Mouse (Mus musculus): ENCODE measurements around the gene Csrnp3.

Csrnp3 gene

DNA sequence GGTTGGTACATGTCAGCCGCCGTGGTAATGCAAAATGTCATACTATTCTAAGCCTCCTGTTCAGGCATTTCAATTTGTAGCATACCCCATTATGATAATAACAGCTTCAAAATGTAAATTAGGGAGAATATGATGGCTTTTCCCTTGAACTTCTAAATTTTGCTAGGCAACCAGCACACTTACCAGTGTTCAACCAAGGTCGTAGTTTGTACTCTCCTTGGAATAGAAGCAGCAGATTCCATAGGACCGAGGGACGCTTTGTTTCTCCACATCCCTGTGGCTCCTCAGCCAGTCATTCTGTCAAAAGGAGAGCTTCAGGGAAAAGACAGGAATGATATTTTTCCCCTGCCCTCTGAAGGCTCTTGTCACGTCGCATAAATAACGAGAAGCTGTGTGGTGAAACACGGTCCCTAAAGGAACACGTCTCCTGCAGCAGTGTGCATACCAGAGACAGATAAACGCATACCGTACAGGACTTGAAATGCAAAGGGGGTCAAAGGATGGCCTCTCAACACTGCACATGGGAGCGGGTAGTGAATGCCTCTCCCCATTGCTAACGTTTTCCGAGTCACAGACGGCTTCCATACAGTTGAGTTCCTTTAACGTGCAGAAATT, 108.3 kb downstream of the Csrnp3 start:
- no peak for DNase-seq

DNA sequence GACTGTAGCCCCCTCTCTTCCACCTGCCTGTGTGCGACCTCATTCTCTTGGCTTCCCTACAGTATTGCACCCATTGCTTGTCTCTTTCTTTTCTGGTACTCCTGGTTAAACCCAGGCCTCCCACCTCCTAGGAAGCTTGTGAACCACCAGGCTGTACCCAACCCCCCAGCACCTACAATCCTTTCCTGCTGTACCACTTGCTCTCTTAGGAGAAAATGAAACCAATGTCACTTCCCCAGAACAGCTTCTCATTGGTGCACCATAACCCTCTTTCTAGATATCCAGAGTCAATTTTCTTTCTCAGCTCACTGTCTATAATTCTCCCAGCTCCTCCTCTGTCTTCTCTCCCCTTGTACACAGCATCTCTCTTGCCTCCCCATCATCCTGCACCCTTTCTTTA, 110.2 kb downstream of the Csrnp3 start:
- no peak for DNase-seq

DNA sequence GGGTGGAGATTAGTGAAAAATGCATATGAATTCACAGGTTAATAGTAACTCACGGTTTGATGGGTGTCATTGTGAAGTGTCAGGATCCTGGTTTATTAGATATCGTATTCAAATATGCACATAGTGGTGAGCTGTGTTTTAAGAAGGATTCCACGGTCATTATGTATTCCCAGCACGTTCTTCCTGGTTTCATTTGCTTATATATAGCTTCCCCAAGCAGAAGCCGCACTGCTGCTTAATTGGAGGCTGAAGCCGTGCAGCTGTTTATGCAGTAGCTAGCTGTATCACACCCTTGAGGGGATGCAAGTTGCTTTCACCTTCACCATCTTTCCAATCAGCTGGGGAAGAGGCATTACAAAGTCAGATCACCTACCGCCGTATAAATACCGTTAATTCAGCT, 111.2 kb downstream of the Csrnp3 start:
- DNase-seq = no peak

DNA sequence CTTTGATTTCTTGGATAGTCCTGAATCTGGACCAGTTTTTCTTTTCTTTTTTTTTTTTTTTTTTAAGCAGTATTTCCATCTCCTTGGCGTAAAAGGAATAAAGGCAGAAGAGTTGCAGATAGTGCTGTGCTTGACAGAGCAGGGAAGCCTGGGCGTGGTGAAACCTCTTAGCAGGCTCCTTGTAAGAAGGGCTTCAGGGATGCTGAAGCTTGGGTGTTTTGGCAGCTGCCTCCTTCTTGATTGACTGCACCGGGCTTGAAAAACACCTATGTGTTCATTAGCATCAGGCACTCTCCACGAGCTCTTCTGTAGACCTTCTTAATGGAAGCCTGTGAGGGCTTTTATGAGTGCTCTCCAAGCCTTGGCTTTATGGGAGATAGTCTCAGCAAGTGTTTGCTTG, 117.9 kb downstream of the Csrnp3 start:
- no peak for DNase-seq

DNA sequence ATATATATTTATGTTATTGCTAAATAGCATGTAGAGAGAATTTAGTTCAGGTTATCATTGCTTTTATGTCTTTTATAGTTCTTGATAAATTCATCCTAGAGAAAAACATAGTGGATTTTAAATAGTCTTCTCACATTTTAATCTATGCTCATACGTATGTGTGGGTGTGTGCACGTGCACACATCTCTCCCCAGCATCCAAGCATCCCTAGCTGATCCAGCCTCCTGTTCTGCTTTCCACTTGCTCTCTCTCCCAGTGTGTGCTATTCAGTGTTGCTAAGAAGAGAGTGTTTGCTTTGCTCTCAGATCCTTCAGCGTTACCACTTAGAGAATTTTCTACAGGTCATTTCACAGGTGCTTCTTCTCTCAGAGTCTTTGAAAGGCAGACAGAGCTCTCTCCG, 123.2 kb downstream of the Csrnp3 start:
- no peak for DNase-seq

DNA sequence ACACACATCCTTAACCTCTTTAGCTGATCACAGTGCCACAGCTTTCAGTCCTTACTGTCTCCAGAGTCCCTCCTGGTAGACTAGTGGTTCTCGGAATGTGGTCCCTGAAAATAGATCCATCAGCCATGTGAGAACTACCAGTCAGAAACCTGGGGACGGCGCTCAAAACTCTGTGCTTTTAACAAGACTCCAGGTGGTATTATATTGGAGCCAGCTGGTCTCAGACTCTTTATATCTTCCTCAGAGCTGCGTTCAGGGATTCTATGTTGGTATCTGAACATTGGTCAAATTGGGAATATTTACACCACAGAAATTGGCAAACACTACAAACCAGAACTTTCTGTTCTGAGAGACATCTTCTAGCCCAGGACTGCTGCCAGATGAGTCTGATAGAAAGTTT, 128.3 kb downstream of the Csrnp3 start:
- no peak for DNase-seq

DNA sequence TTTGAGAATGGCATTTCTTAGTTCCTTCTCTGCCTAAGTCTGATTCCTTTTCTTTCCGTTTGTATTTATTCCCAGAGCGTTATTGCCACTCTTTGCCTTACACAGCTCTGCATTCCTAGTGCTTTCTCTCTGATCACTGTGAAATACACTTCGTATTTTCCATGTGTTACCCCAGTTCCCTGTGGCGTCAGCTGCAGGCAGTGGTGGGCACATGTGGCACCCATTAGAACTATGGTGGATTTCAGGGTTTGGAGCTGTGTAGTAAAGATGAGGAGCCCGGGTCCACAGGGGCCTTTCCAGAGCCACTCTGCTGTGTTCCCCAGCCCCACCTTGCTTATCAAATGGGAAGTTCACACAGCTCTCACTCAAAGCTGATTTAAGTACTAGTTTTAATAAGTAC, 129.8 kb downstream of the Csrnp3 start:
- DNase-seq = no peak

DNA sequence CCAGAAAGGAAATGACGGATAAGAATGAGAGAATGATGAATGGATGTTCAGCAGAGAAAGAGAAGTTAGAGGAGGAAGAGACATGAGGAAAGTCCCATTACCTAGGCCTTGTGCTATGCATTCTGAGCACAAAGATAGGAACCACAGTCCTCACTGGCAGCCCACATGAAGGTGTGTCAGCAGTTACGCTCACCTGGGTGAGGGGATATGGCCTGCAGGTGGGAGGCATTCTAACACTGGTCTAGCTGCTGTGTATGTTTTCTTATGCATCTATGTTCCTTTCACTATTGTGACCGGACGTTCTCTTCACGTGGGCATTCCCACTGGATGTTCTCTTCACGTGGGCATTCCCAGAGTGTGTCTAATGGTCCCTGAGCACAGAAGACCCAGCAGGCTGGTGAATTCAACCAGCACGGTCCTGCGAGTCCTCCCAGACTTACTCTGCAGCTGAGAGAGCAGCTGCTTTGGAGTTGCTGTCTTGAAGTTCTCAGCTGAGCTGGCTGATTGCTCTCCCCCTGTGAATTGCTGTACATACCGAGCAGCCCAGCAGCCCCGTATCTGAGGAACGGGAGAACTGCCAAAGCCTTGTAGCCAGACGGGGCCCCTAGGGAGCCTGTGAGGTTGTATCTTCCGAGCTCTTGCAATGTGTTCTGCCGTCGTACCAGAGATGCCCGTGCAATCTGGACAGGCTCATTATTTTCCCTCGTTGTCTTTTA, 133.9 kb downstream of the Csrnp3 start:
- DNase-seq = no peak

DNA sequence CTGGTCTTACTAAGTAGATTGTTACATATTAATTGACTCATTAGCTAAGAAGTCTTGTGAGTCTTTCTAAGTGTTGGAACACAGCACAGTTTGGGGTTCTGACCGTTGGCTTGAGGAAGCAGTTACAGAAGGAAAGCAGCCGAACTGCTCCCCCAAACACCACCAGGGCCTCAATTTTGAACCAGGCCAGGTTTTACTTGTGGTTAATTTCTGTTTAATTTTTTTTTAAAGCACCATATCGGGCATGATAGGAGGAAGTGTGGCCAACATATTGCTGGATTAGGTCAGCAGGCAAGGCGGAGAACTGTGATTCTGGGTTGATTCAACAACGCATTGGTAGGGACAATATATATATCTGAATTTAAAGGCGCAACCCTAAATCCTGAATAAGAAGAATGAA, 135.9 kb downstream of the Csrnp3 start:
- DNase-seq = no peak

DNA sequence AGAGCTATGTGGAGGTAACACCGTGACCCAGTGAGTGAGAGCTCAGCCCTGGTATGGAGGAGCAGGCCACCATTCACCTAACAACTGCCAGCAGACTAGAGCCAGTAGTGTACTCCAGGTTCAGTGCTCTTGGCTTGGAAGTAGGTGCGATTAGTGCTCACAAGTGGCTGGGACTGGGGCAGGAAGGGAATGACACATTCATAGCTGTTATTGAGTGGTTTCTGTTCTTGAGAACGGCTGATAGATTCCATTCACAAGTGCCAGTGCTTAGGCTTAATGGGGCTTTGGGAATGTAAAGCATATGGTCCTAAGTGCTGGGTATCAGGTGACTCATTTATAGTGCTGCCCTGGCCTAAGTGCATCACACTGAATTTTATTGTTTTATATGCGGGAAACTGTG, 136.4 kb downstream of the Csrnp3 start:
- no peak for DNase-seq

DNA sequence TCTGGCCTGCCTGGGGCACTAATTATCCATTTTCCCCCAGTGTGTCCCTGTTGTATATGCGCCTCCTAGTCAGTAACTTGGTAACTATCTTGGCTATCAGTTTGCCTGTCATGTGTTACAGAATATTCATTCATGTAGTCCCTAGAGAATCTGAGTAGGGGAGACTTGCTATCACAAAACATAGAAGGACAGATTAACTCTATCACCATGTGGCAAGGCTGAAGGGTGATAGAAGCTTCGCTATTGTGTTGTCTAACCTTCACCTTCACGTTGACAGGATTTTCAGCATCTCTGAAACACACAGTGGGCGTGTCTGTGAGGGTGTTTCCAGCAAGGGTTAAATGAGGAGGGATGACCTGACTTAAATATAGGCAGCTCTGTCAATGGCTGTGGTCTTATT, 140.1 kb downstream of the Csrnp3 start:
- DNase-seq = no peak

DNA sequence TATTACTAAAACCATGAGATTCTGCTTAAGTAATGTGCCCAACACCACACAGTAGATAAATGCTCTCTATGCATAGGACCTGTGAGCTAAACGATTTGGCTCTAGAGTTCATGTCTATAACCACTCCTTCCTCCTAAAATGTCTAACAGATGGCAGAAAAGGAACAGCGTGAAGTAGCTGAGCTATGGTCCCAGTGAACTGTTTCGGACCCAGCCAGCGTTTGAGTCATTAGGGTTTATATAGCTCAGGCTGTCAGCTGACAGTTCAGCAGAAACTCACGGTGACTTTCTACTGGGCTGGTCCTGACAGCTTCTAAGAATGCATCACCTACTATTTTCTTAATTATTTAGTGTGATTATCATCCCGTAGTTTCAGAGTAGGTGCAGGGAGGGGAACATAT, 141.5 kb downstream of the Csrnp3 start:
- no peak for DNase-seq

DNA sequence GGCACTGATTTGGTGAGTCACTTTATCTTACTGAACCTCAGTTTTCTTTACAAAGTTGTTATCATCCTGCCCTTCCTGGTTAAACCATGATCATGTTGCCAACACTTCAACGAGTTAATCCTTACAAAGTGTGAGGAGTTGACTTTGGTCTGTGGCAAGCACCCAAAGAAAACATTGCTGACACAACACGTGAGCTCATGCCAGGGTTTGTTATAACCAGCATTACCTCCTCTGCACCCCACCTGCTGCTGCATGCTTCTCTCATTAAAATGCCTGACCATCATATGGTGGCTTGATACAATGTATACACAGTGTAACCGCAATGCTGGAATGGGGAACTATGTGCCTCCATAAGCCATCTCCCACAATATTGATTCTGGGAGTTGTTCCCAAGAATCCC, 142.0 kb downstream of the Csrnp3 start:
- no peak for DNase-seq

DNA sequence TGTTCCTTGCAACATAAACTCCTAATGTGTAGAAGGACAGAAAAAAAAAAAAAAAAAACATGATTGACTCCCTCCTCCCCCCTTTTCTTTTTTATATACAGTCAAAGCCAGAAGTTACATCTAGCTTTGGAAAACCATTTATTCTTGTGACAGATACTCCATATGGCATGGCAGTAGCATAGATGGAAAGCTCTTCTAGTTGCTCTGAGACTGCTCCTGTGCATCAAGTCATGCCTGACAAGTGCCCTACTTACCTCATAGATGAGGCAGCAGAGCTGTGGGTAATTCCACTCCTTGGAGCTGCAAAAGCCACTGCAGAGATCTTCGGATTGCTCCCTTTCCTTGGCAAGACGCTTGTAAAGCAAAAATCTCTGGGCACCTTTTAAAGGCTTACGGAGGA, 143.2 kb downstream of the Csrnp3 start:
- DNase-seq = no peak

DNA sequence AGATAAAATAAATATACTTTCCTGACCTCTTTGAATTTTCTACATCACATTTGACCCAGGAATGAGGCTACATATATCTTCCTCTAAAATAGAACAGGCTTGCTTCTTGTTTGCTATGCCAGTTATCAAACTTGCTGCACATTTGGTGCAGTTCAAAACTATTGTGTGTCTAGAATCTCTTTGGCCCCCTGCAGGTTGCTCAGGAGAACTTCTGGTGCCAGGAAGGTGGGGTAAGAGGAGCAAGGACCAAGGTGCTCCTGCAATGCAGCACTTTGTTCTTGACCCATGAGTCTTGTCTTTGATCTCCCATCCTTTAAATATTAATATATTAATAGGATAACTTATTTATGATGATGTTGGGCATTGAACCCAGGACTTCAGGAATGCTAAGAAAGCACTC, 144.5 kb downstream of the Csrnp3 start:
- DNase-seq = no peak

DNA sequence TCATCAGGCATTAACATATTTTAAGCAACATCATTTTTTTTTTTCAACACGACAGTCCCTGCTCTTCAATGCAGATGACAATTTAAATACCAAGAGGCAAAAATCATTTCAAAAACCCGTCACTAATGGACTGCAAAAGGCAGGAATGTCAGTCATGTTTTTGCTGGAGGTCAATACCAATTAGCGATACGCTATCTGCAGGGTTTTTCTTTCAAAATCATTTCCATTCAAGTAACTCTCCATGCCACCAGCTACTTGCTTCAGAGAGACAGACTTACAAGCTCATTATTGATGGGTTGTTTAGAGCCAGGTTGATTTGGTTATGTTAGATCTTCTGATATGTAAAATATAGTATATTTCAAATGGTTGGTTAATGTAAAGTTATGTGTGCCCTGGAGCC, 145.2 kb downstream of the Csrnp3 start:
- no peak for DNase-seq

DNA sequence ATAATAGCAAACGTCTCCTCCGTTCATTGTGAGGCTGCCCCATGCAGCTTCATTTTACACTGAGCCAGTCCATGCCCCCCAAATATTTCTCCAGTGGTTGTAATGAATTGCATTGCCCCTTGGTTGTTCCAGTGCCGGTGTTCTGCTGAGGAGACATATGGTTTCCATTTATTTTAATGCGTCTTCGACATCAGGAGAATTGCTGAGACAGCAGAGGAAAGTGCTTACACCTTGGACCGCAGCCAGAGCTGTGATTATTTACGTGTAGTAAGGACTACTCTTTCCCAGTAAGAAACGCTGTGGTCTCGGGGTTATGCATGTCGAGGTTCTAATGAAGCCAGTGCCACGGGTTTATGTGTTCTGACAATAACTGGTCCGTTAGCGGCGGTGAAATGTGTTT, 147.8 kb downstream of the Csrnp3 start:
- DNase-seq = no peak

DNA sequence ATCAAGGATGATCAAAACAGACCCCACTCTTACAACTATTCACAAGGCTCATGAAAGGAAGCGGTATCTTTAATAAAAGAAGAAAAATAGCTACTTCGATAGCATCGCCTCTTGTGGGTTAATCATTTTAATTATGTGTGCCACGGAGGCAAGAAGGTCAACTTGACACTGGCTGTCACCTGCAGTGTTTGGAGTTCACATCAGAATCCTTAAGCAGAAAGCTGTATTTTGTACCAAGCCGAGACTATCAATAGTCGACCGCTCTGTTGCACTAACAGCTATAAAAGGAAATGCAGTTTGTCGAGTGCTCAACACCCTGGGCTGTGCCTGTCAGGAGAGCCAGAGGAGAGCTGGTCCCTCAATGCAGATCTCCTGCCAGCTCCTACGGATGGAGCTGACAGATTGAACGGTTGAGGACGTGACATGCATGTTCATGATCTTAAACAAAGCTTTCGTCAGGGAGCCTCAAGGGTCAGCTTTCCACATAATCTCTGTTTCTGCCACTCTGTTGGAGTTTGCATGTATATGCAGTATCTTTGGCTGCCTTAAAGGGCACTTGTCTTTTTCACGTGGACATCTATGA, 149.4 kb downstream of the Csrnp3 start:
- no peak for DNase-seq

DNA sequence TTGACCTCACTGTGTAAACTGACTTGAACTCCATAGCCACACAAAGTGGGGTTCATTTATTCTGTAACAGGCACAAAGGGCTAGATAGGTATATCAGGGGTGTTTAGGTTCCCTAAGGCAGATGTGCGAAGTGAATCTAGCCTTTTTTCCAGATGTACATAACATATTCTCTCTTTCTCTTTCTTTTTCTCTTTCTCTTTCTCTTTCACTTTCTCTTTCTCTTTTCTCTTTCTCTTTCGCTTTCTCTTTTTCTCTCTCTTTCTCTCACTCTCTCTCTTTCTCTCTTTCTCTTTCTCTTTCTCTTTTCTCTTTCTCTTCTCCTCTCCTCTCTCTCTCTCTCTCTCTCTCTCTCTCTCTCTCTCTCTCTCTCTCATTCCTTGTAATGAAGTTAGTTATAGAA, 153.2 kb downstream of the Csrnp3 start:
- no peak for DNase-seq

DNA sequence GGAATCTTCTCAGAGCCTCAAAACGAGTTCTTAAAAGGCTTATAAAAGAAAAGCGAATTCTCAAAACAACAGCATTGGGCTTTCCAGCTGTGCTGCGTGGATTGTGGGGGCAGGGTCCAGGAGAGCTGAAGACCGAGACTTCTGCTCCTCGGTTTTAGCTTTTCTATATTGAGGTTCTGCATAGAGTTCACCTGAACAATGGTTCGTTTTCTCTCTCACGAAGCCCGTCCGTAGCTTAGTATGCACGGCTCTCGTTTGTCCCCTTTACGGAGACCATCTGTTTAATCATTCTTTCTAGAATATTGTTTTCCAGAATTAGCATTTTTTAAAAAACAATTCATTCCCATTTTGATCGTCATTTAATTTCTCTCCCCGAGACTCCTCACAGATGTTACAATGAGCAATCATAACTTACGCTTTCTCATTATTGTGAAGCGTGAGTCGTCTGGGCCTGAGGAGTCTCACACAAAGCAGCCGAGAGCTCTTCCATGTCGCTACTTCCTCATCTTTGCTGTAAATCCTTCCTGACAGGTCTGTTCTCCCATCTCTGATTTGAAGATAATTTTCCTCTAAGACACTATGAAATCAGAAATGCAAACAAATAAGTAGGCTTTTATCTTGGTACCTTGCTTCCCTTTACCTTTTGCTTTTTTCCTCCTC, 163.6 kb downstream of the Csrnp3 start:
- no peak for DNase-seq

DNA sequence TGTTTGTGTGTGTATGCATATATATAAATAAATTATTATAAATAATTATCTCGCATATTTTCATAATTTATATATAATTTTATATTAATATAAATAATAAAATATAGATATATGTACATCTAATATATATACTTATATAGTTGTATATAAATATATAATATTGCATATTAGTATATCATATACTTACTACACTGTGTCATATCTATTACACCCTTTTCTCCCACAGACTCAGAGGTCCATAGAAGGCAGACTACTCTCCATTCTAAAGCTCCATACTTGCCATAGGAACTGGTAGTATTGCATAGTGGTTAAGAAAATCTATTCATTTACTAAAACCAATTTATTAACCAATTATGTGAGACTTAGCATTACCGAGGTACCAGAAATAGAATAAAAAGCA, 164.1 kb downstream of the Csrnp3 start:
- DNase-seq = no peak

DNA sequence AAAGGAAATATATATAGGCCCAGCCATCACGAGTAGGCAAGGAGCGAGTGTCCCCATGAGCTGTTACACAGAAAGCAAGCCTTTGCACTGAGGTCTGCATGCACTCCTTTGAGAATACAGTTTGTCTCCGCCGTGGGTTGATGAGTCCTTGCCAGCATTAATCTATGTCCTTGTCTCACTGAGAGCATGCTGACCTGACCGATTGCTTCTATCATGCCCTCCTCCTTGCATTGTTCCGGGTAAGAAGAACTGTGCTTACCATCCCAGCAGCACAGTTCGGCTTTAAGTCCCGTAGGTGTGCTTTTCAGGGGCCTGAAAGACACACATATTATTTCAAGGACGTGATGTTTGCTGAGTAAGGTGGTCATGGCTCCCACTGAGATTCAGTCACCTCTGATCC, 173.1 kb downstream of the Csrnp3 start:
- no peak for DNase-seq

DNA sequence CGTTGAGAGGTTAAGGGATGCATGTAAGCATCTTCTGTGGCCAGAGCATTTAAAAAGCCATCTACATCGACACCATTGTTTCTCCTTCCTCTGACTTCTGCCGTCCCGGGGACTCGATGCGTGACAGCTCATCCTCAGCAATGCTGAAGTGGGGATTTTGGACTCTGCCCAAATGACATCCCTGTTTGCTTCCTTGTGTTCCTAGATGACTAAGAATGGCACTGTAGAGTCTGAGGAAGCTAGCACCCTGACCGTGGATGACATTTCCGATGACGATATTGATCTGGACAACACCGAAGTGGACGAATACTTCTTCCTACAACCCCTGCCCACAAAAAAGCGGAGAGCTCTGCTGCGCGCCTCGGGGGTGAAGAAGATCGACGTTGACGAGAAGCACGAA, 173.7 kb downstream of the Csrnp3 start:
- DNase-seq = peak; percentile 63

DNA sequence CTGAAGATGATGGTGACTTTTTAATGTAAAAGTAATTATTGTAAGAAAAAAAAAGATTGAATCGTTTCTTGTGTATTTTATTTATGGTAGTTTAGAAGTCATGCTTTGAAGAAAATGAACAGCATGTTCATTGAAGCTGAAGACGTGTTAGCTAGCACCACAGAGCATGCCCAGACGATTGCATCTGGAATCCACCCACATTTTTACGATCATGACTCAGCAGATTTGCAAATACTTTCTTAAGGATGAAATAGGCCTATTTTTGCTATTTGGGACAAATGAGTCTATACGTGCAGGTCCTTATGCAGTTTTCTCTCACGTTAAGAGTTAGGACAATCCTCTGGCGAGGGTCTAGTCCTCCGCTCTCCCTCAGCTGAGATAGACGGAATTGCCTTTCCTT, 177.9 kb downstream of the Csrnp3 start:
- peak; percentile 42 for DNase-seq

Data from heart, adult 11 months (tissue).